Mouse (Mus musculus): ENCODE measurements at regions not wholly inside any gene's neighbourhood (a gene's known extent, or its start where the extent isn't known, plus 50 kb on each side); places are given as distances from the start of the nearest gene placed in this dataset.

DNA sequence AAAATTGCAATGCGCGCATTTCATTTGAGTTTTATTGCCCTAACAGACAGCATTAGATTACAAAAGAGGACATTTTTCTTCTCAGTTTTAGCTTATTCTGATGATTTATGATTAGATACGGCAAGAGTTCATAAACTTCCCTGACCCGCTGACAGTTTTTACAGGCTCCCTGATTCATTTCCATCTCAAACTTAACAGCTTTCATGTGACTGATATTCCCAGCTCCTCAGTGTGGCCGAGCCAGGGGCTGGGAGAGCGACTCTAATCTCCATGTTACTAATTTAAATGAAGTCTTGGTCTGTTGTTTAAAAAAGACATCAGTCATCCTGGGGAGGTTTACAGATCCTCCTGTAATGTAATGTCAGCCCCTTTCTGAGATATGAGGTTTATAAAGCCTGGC lies 355.5 kb upstream of the Prox1 start:
- no peak for DNase-seq (ENCODE audit: low spot score)

DNA sequence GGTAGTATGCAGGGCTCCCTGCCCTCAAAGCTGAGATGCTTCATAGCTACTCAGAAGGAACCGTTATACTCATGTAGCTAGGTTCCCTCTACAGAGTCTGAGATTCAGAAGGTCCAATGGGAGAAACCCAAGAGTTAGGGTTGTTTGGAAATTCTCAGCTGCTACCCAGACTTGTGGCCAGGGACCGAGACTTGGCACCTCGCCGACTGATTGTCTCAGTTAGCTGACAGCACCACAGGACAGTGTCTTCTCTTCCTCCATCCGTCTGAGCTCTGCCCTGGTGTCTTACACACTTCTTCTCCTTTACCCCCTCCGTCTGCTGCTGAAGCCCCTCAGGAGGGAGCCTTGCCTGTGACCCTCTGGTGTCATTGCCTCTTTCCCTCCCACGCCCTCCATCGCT lies 329.6 kb upstream of the Prox1 start:
- DNase-seq (ENCODE audit: low spot score) = no peak

DNA sequence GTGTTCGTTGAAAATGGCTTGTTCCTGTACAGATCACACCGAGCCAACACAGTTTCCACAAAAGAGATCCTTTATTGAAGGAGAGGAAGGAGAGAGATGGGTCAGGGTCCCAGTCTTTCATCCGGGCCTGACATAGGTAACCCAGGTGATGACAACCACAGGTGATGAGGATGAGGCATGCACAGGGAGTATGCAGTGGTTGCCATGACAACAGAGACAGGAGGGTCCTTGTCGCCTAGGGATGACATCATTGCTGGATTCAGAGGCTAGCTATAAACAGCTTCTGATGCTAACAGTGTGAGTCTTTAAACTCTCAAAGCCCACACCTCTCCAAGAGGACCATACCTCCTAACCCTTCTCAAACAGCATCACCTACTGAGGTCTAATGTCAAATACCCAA lies 327.0 kb upstream of the Prox1 start:
- no peak for DNase-seq (ENCODE audit: low spot score)

DNA sequence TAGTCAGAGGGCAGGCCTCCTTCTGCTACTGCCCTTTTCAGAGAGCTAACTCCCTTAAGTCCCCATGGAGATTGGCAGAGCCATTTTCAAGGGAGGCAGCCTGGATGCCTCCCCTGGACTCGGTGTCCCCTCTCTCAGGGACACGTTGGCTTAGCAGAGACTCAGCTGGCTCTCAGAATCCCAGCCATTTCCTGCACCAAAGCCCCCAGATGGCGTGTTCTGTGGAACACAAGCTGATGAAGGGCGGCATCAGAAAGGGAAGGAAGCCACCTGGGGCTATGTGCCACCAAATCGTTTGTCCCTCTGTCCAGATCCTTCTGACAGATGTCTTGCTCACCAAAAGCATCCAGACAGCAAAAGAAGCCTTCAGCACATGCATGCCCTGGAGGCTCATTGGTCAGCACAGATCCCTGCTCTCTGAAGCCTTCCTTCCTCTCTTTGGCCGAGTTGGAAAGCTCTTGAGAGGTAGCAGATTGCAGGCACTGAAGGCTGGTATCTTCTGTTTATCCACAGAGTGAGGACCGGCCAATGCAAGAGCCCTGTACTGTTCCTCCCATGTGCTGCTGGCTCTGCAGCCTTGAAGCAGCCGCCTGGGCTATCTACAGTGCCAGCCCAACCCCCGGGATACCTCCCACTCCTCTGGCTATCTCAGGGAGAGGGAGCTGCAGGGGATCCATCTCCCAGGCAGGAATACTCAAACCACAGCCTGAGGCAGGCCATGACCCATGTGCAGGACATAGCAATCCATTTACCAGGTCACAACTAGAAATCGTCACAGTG lies 325.4 kb upstream of the Prox1 start:
- DNase-seq (ENCODE audit: low spot score) = no peak

DNA sequence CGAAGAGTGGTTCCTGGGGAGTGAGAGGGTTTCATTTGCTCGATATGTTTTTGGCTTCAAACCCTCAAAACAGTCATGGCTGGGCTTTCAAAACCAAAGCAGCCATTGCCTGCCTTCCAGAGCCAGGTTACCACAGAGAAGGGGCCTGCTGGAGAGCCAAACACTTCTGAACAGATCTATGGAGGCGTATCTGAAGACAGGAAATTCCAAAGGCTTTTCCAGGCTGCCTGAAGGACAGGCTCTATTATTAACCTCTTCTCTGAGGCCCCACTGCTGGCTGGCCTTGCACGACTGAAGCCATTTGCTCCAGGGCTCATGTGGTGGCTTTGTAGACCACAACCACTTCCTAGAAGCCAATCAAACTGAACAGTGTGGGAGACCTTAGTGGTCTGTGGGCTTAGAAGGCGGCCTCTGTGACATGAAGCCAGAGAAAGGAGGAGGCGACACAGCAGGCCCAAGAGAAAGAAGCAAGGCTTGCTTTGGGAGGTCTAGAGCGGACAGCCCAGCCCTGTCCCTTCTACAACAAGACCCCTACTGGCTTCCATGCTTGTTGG lies 316.1 kb upstream of the Prox1 start:
- no peak for DNase-seq (ENCODE audit: low spot score)

DNA sequence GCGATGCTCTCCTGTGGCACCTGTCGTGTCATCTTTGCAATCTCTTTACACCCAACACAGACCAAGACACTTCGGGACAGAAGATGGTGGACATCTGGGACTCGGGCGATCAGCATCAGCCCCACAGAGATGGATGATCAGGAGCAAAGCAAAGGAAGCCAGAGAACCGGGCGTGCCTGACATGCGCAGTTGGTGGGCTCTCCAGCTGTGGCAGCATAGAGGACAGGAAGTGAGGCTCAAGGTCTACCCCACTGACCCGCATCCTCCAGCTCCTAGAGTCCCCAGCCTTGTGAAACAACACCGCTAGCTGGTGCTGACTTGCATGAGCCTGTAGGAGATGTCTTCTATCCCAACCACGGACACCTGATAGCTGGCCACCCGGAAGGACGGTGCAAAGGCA lies 312.9 kb upstream of the Prox1 start:
- peak; percentile 4 for DNase-seq (ENCODE audit: low spot score)

DNA sequence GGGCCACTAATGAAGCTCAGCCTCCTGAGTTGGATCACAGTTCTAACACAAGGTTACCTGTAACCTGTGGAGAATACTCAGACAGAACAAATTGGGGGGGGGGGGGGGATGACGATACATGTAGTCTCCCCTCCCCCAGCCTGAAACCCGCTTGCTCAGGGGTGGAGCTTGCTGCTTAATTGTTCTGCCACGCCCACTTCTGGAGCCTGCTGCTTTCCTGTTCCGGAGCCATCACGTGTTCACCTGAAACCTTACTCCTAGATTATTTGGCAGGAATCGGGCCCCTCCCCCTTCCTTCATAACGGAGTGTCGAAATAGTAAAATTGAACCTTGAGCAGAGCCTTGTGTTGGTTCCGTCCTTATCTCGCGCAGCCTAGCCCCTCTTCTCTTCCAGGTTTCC lies 310.6 kb upstream of the Prox1 start:
- DNase-seq (ENCODE audit: low spot score) = no peak

DNA sequence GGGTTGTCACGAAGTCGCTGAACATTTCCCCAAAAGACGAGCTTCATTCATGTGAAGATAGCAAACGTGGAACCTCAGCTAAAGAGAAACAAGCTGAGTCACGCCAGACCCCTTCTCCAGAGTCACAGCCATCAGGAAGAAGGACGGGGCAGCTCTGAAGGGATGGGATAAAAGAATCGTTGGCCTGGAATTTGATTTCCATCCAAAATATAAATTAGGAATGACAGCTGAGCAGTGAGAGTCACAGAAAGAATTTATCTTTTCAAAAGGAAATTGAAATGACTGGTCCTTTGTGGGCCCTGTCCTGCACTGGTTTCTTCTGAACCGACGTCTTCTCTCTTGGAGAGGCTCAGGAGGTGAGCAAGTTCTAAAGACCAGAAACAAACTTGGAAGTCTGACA lies 310.1 kb upstream of the Prox1 start:
- peak; percentile 18 for DNase-seq (ENCODE audit: low spot score)

DNA sequence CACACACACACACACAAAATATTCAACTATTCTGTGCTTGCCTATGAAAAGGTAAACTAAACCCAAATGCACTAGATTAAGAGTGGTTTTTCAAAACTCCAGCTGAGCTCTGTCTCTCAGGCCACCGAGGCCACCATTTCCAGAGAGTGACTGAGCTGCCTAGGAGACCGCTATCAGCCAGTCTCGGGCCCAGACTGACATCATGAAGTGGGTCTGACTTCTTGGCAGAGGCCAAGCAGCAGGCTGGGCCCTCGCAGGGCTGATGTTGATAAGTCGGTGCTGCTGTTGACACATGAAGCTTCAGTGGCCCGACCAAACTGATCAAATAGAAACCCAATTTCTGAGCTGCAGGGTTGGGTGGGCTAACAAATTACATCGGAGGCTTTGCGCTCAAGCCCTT lies 302.2 kb upstream of the Prox1 start:
- DNase-seq (ENCODE audit: low spot score) = no peak

DNA sequence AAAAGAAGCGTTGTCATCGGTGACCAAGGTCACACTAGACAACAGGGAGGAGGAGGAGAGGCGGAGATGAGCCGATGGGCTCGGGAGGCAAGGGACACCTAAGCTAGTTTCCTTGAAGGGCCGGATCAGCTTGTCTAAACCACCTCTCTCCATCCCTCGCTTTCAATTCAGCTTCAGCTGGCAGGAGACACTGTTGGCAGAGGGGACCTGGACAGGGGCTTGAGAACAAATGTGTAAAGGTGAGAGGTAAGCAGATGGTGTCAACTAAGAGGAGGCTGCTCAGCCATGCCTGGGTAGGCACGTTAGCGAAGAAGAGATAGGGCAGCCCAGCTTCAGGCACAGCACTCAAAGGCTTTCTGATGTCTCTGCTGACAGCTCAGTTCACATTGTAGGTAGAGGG lies 299.8 kb upstream of the Prox1 start:
- DNase-seq (ENCODE audit: low spot score) = no peak

DNA sequence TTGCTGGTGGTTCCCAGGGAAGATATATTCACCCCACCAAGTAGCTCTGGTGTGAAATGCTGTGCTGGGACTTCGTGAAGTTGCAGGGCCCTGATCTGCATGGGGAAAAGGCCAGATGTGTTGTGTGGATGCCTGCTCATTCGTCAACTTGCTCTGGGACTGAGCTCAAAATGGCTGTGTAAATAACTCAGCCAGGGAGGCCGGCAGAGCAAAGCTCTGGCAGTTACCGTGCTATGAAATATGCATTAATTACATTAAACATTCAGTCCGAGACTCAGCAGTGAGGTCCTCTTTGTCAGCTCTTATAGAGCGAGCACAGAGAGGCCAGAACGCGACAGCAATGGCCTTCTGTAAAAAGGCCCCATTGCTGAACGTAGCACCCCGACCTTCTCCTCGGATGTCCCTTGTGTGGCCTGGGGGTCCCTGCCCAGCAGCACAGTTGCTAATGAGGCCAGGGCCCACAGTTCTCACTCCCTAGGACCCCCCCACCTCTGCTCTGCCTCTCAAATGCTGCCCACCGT lies 287.1 kb upstream of the Prox1 start:
- no peak for DNase-seq (ENCODE audit: low spot score)

DNA sequence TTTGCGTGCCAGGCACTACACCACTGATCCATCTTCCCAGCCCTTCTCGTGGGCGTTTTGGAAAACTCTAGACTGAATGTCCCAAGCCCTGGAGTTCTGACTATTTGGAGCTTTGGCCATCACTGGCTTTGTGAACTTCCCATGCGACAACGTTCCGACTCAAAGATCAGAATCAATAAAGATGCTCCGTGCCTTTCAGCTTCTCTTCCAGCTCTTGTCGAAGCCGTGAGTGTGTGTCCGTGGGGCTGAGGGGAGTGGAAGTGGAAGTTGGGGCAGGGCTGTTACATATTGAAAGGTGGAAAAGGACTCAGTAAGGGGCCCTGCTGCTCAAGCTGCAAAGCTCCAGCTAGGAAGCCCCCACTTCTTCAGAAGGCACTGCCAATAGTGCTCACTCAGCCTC lies 283.0 kb upstream of the Prox1 start:
- no peak for DNase-seq (ENCODE audit: low spot score)

DNA sequence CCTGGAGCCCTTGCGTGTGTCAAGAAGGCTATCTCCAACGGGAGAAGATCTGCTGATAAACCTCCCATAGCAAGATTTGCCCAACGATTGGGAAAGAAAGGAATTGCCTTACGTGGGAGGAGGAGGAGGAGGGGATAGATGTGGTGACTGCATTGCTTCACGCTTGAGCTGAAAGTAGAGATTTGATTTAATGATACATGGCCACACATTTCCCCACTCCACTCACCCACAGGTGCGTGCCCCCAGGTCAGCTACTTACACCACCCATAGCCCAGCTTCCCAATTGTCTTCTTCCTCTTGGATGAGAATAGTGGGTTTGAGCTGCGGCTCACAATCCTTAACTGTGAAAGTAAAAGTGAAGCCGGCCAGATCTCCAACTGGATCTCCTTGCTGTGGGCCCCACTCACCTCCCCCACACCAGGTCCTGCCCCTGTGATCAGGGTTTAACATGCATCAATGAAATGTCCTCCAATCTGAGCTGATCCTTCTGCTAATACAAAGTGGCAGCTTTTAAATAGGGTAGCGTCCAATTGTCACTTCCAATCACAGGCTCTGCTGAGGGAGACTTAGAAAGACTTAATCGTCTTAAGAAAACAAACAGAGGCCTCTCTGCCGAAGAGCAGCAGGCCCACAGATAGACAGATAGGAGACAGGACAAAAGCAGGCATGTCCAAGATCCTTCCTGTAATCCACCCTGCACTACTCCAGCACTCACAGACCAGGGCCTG lies 281.8 kb upstream of the Prox1 start:
- peak; percentile 9 for DNase-seq (ENCODE audit: low spot score)

DNA sequence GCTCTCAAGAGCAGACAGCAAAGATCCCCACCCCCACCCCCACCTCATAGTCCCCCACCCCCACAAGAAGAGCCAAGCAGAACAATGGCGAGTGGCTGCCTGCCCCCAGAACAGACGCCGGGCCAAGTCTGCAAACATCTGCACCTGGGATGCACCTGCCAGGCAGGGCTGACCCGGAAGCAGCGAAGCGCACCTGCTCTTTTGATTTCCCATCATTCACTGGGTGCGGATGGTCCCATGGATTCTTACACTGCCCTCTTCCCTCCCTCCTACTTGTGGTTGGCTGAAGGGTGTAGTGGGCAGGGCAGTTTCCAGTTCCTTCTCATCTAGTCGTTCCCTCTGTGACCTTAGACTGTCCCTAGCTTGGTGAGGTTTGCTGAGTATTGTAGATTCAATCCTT lies 277.7 kb upstream of the Prox1 start:
- no peak for DNase-seq (ENCODE audit: low spot score)

DNA sequence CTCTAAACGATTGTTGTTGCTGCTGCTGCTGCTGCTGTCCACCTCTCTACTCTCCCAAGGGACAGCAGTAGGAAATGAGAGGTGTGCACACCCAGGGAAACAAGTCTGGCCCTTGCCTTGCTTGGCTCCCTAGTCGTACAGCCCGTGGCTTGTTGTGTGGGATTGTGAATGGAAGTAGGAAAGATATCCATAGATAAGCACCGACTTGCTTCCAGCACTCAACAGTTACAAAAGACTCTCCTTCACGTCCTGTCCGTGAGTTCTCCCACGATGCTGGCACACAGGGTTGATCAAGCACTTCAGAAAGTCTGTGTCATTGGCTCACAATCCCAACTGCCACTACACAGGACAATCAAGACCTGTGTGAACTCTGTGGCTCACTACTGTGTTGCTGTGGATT lies 276.7 kb upstream of the Prox1 start:
- DNase-seq (ENCODE audit: low spot score) = no peak

DNA sequence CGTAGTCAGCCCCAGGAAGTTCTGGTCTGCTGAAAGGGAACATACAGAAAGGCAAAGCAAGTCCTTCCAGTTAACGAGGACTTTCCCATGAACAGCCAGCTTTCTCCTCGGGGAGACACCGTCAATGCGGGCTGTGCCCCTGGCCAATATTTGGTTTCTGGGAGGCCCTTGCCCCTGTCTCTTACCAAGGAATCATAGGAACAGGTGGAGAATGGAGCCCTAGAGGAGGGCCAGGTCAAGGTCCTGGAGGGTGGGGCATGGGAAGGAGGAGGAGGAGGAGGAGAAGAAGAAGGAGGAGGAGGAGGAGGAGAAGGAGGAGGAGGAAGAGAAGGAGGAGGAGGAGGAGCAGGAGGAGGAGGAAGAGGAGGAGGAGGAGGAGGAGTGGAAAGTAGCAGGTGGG lies 276.2 kb upstream of the Prox1 start:
- DNase-seq (ENCODE audit: low spot score) = no peak

DNA sequence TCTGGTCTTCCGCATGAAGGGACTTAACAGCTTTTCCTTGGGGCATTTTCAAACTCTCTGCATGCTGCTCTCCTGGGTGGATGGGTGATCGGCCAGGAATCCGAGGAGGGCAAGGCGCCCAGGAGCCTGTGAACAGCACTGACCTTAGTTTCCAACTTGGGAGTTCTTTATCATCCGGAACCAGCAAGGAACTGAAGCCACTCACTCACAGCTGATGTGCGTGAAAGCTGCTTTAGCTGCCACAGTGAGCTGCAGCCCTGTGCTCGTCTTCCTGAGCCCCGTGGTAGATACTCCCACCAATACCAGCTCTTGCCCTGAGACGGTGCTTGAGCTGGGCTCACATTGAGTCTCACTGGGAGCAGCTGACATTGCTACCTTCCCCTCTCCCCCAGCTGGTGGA lies 273.9 kb upstream of the Prox1 start:
- DNase-seq (ENCODE audit: low spot score) = no peak

DNA sequence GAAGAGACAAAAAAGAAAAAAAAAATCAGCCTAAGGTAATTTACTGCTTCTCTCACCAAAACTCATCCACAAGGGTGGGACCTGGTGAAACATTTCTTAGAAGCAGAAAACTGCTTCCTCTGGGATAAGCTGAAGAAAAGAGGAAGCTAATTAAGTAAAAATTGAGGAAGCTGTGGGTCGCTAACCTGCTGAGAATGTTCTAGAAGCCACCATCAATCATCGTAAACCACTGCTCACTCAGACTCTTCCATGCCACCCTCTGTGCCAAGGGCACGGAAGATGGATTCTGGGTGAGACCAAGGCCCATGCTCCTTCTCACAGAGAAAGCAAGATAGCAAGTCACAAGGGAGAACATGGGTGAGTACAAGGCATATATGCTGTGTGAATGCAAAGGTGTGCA lies 272.7 kb upstream of the Prox1 start:
- DNase-seq (ENCODE audit: low spot score) = no peak

DNA sequence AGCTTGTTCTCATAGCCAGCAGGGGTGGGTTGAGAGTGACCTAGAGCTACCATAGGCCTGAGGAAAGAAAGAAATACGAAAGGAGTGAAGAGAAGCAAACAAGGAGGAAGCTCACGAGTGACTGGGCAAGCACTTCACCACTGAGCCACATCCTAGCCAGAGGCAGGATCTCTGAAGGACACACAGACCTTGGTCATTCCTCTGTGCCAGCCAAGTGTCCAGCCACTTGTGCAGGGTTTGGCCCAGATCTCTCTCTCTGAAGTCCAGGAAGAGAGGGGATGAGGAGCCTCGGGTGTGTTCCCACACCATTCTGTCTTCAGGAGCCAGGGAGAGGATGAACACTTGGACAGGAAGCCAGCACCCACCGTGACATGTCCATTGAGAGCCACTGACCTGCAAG lies 271.7 kb upstream of the Prox1 start:
- no peak for DNase-seq (ENCODE audit: low spot score)

DNA sequence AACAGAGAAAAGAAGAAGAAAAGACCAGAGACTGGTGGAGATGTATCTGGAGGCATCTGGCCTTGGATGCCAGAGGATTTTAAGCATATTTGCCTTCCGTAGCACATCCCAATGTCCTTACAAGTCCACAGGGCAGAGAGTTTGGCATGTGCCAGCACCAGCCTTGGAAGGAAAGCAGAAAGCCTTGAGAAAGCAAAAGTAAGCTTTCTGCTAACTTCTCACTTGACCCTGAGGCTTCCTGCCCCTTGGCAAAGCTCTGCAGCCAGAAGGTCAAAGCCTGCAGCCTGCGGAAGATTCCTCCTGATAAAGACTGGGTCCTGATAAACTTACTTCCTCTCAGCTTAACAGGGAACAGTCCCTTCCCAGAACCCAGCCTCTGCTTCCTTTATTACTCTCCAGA lies 268.3 kb upstream of the Prox1 start:
- no peak for DNase-seq (ENCODE audit: low spot score)

DNA sequence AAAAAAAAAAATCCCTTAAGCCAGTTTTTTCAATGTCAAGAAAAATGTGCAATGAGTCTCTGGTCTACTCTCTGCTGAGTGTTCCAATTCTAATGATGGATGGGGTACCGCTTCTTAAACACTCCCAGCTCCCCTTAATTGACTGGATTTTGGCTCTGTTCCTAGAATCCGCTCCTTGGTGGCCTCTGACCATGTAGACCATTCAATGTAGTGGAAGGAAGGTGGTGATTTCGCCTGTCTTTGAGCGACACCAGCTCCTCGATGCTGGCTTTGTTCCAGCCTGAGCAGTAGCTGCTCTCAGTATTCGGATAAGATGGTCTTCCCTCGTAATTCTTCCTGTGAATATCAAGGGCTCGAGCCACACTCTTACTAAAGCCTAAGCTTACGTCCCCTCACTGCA lies 252.4 kb upstream of the Prox1 start:
- no peak for DNase-seq (ENCODE audit: low spot score)

DNA sequence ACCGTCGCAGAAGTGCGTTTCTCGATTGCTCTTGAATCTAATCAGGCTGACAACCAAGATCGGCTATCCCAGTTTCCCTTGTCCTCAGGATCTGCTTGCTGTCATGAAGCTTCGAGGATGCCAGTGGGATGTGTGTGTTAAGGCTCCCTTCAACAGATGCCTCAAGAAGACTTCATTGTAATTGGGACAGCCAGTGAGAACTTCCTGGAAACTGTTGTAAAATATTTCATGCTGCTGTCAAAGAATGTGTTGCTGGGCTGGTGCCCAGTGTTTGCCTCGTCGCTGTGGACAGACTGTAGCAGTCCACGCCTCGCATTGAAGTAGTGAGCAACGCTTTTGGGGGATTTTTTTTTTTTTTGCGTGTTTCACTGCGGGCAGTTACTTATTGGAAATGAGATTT lies 249.2 kb upstream of the Prox1 start:
- no peak for DNase-seq (ENCODE audit: low spot score)

DNA sequence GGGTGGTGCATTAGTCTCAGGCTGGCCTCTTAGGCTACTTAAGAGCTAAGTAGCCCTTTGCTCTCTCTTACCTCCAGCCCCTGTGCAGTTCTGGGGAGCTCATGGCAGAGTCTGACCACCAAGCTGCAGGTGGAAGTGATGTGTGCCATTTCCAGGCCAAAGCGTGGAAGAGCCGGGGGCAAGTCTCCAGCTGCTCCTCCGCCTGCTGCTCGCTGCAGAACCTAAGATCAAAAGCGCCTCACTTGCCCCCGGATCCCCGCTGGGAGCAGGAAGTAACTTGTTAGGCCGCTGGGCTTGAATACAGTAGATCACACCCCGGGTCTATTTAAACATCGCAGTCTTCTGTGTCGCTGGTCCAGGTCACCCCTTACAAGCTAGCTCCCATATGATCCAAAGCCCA lies 246.8 kb upstream of the Prox1 start:
- no peak for DNase-seq (ENCODE audit: low spot score)
